Mouse (Mus musculus): ENCODE measurements around the gene Tenm3. TPM values are rescaled to one million over a fixed set of nuclear protein-coding genes. Genes with fewer than 3 reads are reported as not detected.

Gene Tenm3
- total and polyA plus RNA-seq, 3 experiments: 0.03 to 0.08 (median 0.07) TPM

- H3K4me3 ChIP-seq (replicated peaks in 1 of 3; ENCODE audit: low read depth in 2 of 3, low read length in 2 of 3, poor library complexity in 1 of 3): no peak overlapping the region
- H3K4me2 ChIP-seq (ENCODE audit: insufficient read depth, low read depth, poor library complexity, severe bottlenecking): no peak overlapping the region
- H3K27ac ChIP-seq (ENCODE audit: insufficient read depth, low read depth): no peak overlapping the region
- in situ Hi-C loops (cut with MboI; ENCODE audit: low pct_ligation_motif_present, low pct_unique_long_range_greater_than_20kb, low sequenced_read_pairs): no loop called here
- no peak for DNase-seq (ENCODE audit: extremely low read depth)
- H3K79me2 ChIP-seq (replicated peaks; ENCODE audit: control insufficient read depth, extremely low read depth, insufficient read depth, poor library complexity, severe bottlenecking): no peaks in the 10 kb centered on the region
- TF ChIP-seq ZMIZ1 (IDR thresholded peaks at IDR 0.05; ENCODE audit: low read depth, low read length) (no peak), ZKSCAN1 (IDR thresholded peaks at IDR 0.05; ENCODE audit: borderline replicate concordance, low read depth, low read length) (no peak), SIN3A (IDR thresholded peaks at IDR 0.05; ENCODE audit: low read length) (no peak), ZNF384 (IDR thresholded peaks at IDR 0.05; ENCODE audit: low read depth, low read length) (no peak), RCOR1 (conservative IDR thresholded peaks at IDR 0.05; ENCODE audit: low read depth, low read length) (no peak), TBP (conservative IDR thresholded peaks at IDR 0.05; ENCODE audit: low read depth, low read length) (no peak), ELF1 (IDR thresholded peaks at IDR 0.05; ENCODE audit: low read depth, low read length) (no peak), CHD2 (IDR thresholded peaks at IDR 0.05; ENCODE audit: low read length) (no peak), RAD21 (IDR thresholded peaks at IDR 0.05; ENCODE audit: low read depth, low read length) (no peak), PAX5 (IDR thresholded peaks at IDR 0.05; ENCODE audit: low read length) (no peak), CHD1 (IDR thresholded peaks at IDR 0.05; ENCODE audit: low read depth, low read length) (no peak), UBTF (IDR thresholded peaks at IDR 0.05; ENCODE audit: low read depth, low read length) (no peak), POLR2AphosphoS2 (IDR thresholded peaks at IDR 0.05; ENCODE audit: low read depth, low read length) (no peak), GABPA (IDR thresholded peaks at IDR 0.05; ENCODE audit: insufficient replicate concordance, low read depth, low read length) (no peak), MXI1 (IDR thresholded peaks at IDR 0.05; ENCODE audit: low read depth, low read length) (no peak), BHLHE40 (IDR thresholded peaks at IDR 0.05; ENCODE audit: low read depth, low read length) (no peak)
- H3K9me3 ChIP-seq (replicated peaks; ENCODE audit: low read length): peaks cover 63% of the 10 kb centered on the region
- H3K9ac ChIP-seq (ENCODE audit: insufficient read depth, low read depth): no peak overlapping the region
- H3K4me1 ChIP-seq (ENCODE audit: control insufficient read depth in 1 of 2, insufficient read depth in 2 of 2): no peaks in the 10 kb centered on the region
- H3K36me3 ChIP-seq (replicated peaks in 1 of 2; ENCODE audit: control insufficient read depth in 1 of 2, insufficient read depth in 1 of 2, low read length in 1 of 2): no peaks in the 10 kb centered on the region
- H3K27me3 ChIP-seq (replicated peaks): no peaks in the 10 kb centered on the region
- dilution Hi-C loops (cut with MboI; ENCODE audit: extremely low pct_ligation_motif_present, extremely low pct_unique_long_range_greater_than_20kb, low sequenced_read_pairs): no loop called here
Observed at GRCm38 (mm10) chr8:48649845-48650244, 193.9 kb downstream of the Tenm3 start.

- Histone ChIP-seq H3K27me3 (replicated peaks) (no peaks in the 10 kb centered on the region), H3K4me1 (ENCODE audit: control insufficient read depth in 1 of 2, insufficient read depth in 2 of 2) (no peaks in the 10 kb centered on the region), H3K4me2 (ENCODE audit: insufficient read depth, low read depth, poor library complexity, severe bottlenecking) (no peak overlapping the region), H3K36me3 (replicated peaks in 1 of 2; ENCODE audit: control insufficient read depth in 1 of 2, insufficient read depth in 1 of 2, low read length in 1 of 2) (no peaks in the 10 kb centered on the region), H3K79me2 (replicated peaks; ENCODE audit: control insufficient read depth, extremely low read depth, insufficient read depth, poor library complexity, severe bottlenecking) (no peaks in the 10 kb centered on the region), H3K9me3 (replicated peaks; ENCODE audit: low read length) (peaks cover 63% of the 10 kb centered on the region), H3K4me3 (replicated peaks in 1 of 3; ENCODE audit: low read depth in 2 of 3, low read length in 2 of 3, poor library complexity in 1 of 3) (no peak overlapping the region), H3K27ac (ENCODE audit: insufficient read depth, low read depth) (no peak overlapping the region), H3K9ac (ENCODE audit: insufficient read depth, low read depth) (no peak overlapping the region)
- TF ChIP-seq POLR2AphosphoS2 (IDR thresholded peaks at IDR 0.05; ENCODE audit: low read depth, low read length) (no peak), NRF1 (IDR thresholded peaks at IDR 0.05; ENCODE audit: low read depth, low read length) (no peak), JUN (IDR thresholded peaks at IDR 0.05; ENCODE audit: insufficient read depth, low read depth, low read length) (no peak), BHLHE40 (IDR thresholded peaks at IDR 0.05; ENCODE audit: low read depth, low read length) (no peak), ZMIZ1 (IDR thresholded peaks at IDR 0.05; ENCODE audit: low read depth, low read length) (no peak), USF1 (IDR thresholded peaks at IDR 0.05; ENCODE audit: low read depth, low read length) (no peak), MAX (IDR thresholded peaks at IDR 0.05; ENCODE audit: low read length) (no peak), MYC (IDR thresholded peaks at IDR 0.05; ENCODE audit: low read depth, low read length) (no peak)
- dilution Hi-C loops (cut with MboI; ENCODE audit: extremely low pct_ligation_motif_present, extremely low pct_unique_long_range_greater_than_20kb, low sequenced_read_pairs) (no loop called here), in situ Hi-C loops (cut with MboI; ENCODE audit: low pct_ligation_motif_present, low pct_unique_long_range_greater_than_20kb, low sequenced_read_pairs) (no loop called here)
- DNase-seq (ENCODE audit: extremely low read depth): no peak
Observed at GRCm38 (mm10) chr8:48649415-48649814, 194.3 kb downstream of the Tenm3 start.

Measured in CH12.LX (cell line).